Mouse (Mus musculus) neural tube, embryonic 11.5 days (tissue): ENCODE data around the gene Btbd17. TPM values are rescaled to one million over a fixed set of nuclear protein-coding genes. Genes with fewer than 3 reads are reported as not detected.

ENCODE experiments used
- ATAC-seq: fragments of 200-750 bp; cut with Nextera tagmentation; 2 replicates; pipeline ENCODE4 v1.8.0; 2017; ENCODE audit warnings: moderate number of reproducible peaks, mild to moderate bottlenecking, moderate TSS enrichment, moderate library complexity; ENCODE audit not compliant: insufficient read depth, low FRiP score, low TSS enrichment
- DNase-seq: peaks from one replicate; pipeline ENCODE4 v3.0.0-alpha.2; 2015; ENCODE audit warnings: low spot score
- H3K27ac ChIP-seq: fragments of 300-500 bp; sonication (generic); 2 replicates; pipeline ENCODE4 v1.5.1; 2014; ENCODE audit warnings: low read depth, mild to moderate bottlenecking, low read length
- H3K27me3 ChIP-seq: fragments of 300-500 bp; sonication (generic); 2 replicates; pipeline ENCODE4 v1.6.1; 2014; ENCODE audit warnings: mild to moderate bottlenecking, low read length, mixed read lengths; ENCODE audit not compliant: control insufficient read depth, insufficient read depth
- H3K36me3 ChIP-seq: fragments of 300-500 bp; sonication (generic); 2 replicates; pipeline ENCODE4 v1.6.1; 2014; ENCODE audit warnings: mild to moderate bottlenecking, low read length, moderate library complexity, mixed read lengths; ENCODE audit not compliant: control insufficient read depth, insufficient read depth
- H3K4me1 ChIP-seq: fragments of 300-500 bp; sonication (generic); 2 replicates; pipeline ENCODE4 v1.6.1; 2014; ENCODE audit warnings: low read length, mixed read lengths; ENCODE audit not compliant: control insufficient read depth, insufficient read depth
- H3K4me2 ChIP-seq: fragments of 300-500 bp; sonication (generic); 2 replicates; pipeline ENCODE4 v1.6.1; 2014; ENCODE audit warnings: low read depth, mild to moderate bottlenecking, moderate library complexity
- H3K4me3 ChIP-seq: fragments of 300-500 bp; sonication (generic); 2 replicates; pipeline ENCODE4 v1.5.1; 2014; ENCODE audit warnings: low read depth, low read length
- H3K9ac ChIP-seq: fragments of 300-500 bp; sonication (generic); 2 replicates; pipeline ENCODE4 v1.6.1; 2014; ENCODE audit warnings: mild to moderate bottlenecking, low read length
- H3K9me3 ChIP-seq: fragments of 300-500 bp; sonication (generic); 2 replicates; pipeline ENCODE4 v1.6.1; 2016; ENCODE audit warnings: low read length; ENCODE audit not compliant: control insufficient read depth
- WGBS: fragments of 180-500 bp; shearing (Covaris S2); extraction: QIAGEN DNeasy Blood & Tissue Kit; methylation state at CpG from one replicate; pipeline ENCODE4 v1.1.7; 2014; 5-methylcytosine and 5-hydroxymethylcytosine counted together
- polyA plus RNA-seq: library from polyadenylated mRNA; unstranded; fragments of >200 nt; fragmentation: Nextera tagmentation; extraction: Ambion mirVana; gene quantifications from 2 replicates; pipeline ENCODE4 v1.2.1, GENCODE M21; 2014

The Btbd17 gene
- 43.1 and 51.5 TPM in 2 replicates for polyA plus RNA-seq

GRCm38 (mm10) chr11:114795848-114796322 lies at the start of gene Btbd17:
TSS of gene Btbd17 (minus strand) at chr11:114795945.
- H3K27me3 ChIP-seq: peaks cover 25% of the 10 kb centered on the region
- H3K9ac ChIP-seq: peak within 1 kb of the TSS; percentile 64
- DNase-seq (peak; percentile 82), ATAC-seq (peak; percentile 90)
- WGBS: 2% methylated on average over 4 of the region's 4 CpGs
- H3K36me3 ChIP-seq: no peaks in the 10 kb centered on the region
- peak within 1 kb of the TSS; percentile 85 for H3K4me2 ChIP-seq
- H3K9me3 ChIP-seq: no peaks in the 10 kb centered on the region
- peak within 1 kb of the TSS; percentile 98 for H3K27ac ChIP-seq
- peaks cover 38% of the 10 kb centered on the region for H3K4me1 ChIP-seq
- peak within 1 kb of the TSS; percentile 18 for H3K4me3 ChIP-seq

- Histone ChIP-seq H3K27me3 (peaks cover 11% of the 10 kb centered on the region), H3K9me3 (no peaks in the 10 kb centered on the region; the same call in 1 of the 2 replicates), H3K4me3 (no peak overlapping the region), H3K4me2 (no peak overlapping the region), H3K36me3 (no peaks in the 10 kb centered on the region), H3K27ac (no peak overlapping the region), H3K9ac (no peak overlapping the region), H3K4me1 (no peaks in the 10 kb centered on the region)
- ATAC-seq: no peak
- DNase-seq: no peak
- WGBS: 74% methylated on average over 7 of the region's 7 CpGs
Observed at GRCm38 (mm10) chr11:114844464-114845220, 48.9 kb upstream of the Btbd17 start.

GRCm38 (mm10) chr11:114843818-114844463 lies 48.2 kb upstream of the Btbd17 start:
- Histone ChIP-seq H3K4me2 (no peak overlapping the region), H3K36me3 (no peaks in the 10 kb centered on the region)
- ATAC-seq: no peak

GRCm38 (mm10) chr11:114833166-114833565 lies 37.4 kb upstream of the Btbd17 start:
- no peak overlapping the region for H3K9ac ChIP-seq
- no peaks in the 10 kb centered on the region for H3K36me3 ChIP-seq
- DNase-seq: no peak
- H3K4me2 ChIP-seq: no peak overlapping the region
- no peak for ATAC-seq
- no peaks in the 10 kb centered on the region for H3K27me3 ChIP-seq
- H3K4me1 ChIP-seq: peaks cover 14% of the 10 kb centered on the region
- 80% methylated on average over 5 of the region's 5 CpGs for WGBS
- no peak overlapping the region for H3K4me3 ChIP-seq
- no peak overlapping the region for H3K27ac ChIP-seq
- no peaks in the 10 kb centered on the region for H3K9me3 ChIP-seq

More at GRCm38 (mm10) chr11:114843818-114844463, 48.2 kb upstream of the Btbd17 start:
- peak; percentile 46 for DNase-seq
- H3K4me1 ChIP-seq: no peaks in the 10 kb centered on the region
- H3K27ac ChIP-seq: 0 out of 2 replicates have a peak overlapping the region, but pooled peaks have one; percentile 3
- H3K4me3 ChIP-seq: no peak overlapping the region
- no peak overlapping the region for H3K9ac ChIP-seq
- whole genome bisulfite sequencing: 9% methylated on average over 8 of the region's 8 CpGs
- H3K9me3 ChIP-seq: no peaks in the 10 kb centered on the region; the same call in 1 of the 2 replicates
- peaks cover 4% of the 10 kb centered on the region; the same call in 1 of the 2 replicates for H3K27me3 ChIP-seq

GRCm38 (mm10) chr11:114830433-114830773 lies 34.7 kb upstream of the Btbd17 start:
- peak overlapping the region; percentile 57 for H3K9ac ChIP-seq
- no peak for ATAC-seq
- H3K27ac ChIP-seq: peak overlapping the region; percentile 68; the same call in 1 of the 2 replicates
- H3K4me1 ChIP-seq: peaks cover 14% of the 10 kb centered on the region
- WGBS: 10% methylated on average over 8 of the region's 8 CpGs
- H3K4me3 ChIP-seq: no peak overlapping the region
- no peak for DNase-seq
- H3K27me3 ChIP-seq: no peaks in the 10 kb centered on the region
- H3K9me3 ChIP-seq: no peaks in the 10 kb centered on the region
- H3K36me3 ChIP-seq: no peaks in the 10 kb centered on the region
- H3K4me2 ChIP-seq: peak overlapping the region; percentile 55

- 7% methylated on average over 24 of the region's 24 CpGs for WGBS
- peak overlapping the region; percentile 68; the same call in 1 of the 2 replicates for H3K27ac ChIP-seq
- peak overlapping the region; percentile 57 for H3K9ac ChIP-seq
- ATAC-seq: peak; percentile 73
- no peaks in the 10 kb centered on the region for H3K27me3 ChIP-seq
- H3K4me2 ChIP-seq: peak overlapping the region; percentile 55
- H3K4me3 ChIP-seq: peak overlapping the region; percentile 25
- H3K9me3 ChIP-seq: no peaks in the 10 kb centered on the region
- no peaks in the 10 kb centered on the region for H3K36me3 ChIP-seq
- peaks cover 14% of the 10 kb centered on the region for H3K4me1 ChIP-seq
- DNase-seq: peak; percentile 77
Observed at GRCm38 (mm10) chr11:114829499-114830432, 34.0 kb upstream of the Btbd17 start.

- DNase-seq: no peak
- Histone ChIP-seq H3K9me3 (no peaks in the 10 kb centered on the region), H3K4me3 (no peak overlapping the region), H3K4me1 (peaks cover 23% of the 10 kb centered on the region), H3K27ac (no peak overlapping the region), H3K4me2 (no peak overlapping the region), H3K9ac (no peak overlapping the region), H3K27me3 (no peaks in the 10 kb centered on the region), H3K36me3 (no peaks in the 10 kb centered on the region)
- WGBS: 54% methylated on average over 5 of the region's 5 CpGs
- no peak for ATAC-seq
Observed at GRCm38 (mm10) chr11:114826686-114827085, 30.9 kb upstream of the Btbd17 start.

GRCm38 (mm10) chr11:114823199-114823725 lies 27.5 kb upstream of the Btbd17 start:
- peaks cover 15% of the 10 kb centered on the region for H3K4me1 ChIP-seq
- no peak overlapping the region for H3K9ac ChIP-seq
- 3% methylated on average over 11 of the region's 11 CpGs for WGBS
- no peak overlapping the region for H3K4me2 ChIP-seq
- H3K4me3 ChIP-seq: no peak overlapping the region
- ATAC-seq (no peak), DNase-seq (peak; percentile 48)
- H3K27ac ChIP-seq: peak overlapping the region; percentile 60; the same call in 1 of the 2 replicates
- H3K36me3 ChIP-seq: no peaks in the 10 kb centered on the region
- H3K9me3 ChIP-seq: no peaks in the 10 kb centered on the region
- no peaks in the 10 kb centered on the region for H3K27me3 ChIP-seq
